Mouse (Mus musculus): ENCODE data around the gene Cdh26. TPM values are rescaled to one million over a fixed set of nuclear protein-coding genes. Genes with fewer than 3 reads are reported as not detected.

The Cdh26 gene
- polyA plus RNA-seq, 1 experiment, result not detected

DNA sequence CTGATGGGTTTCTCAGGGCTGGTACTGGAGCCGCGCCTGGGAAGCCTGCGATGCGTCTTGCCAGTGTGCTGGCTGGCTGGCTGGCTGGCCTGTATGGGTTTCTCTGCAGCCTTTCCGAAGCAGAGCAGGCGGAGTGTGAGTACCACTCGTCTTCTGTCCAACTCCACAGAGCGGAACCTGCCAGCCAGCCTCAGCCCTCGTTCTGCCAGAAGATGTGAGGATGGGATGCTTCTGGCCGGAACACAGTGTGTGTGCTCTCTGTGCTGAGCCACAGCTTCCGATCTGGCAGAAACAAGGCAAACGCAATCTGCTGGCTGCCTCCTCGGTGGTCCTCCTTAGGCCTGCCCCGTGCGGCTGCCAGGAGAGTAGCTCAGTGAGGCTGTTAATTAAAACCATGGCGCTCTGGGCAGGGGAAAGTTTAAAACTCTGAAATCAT lies 83.3 kb downstream of the Cdh26 start:
- TF ChIP-seq USF1 (IDR thresholded peaks at IDR 0.05; ENCODE audit: low read depth) (no peak), SRF (IDR thresholded peaks at IDR 0.05; ENCODE audit: control insufficient read depth, insufficient read length, low read depth) (no peak), MYOD1 (IDR thresholded peaks at IDR 0.05; ENCODE audit: control insufficient read depth in 1 of 3, insufficient read length in 2 of 3, low read depth in 2 of 3) (no peak), MAX (IDR thresholded peaks at IDR 0.05; ENCODE audit: low read depth) (no peak), TCF12 (IDR thresholded peaks at IDR 0.05; ENCODE audit: insufficient read depth, poor library complexity, severe bottlenecking) (no peak), E2F4 (IDR thresholded peaks at IDR 0.05; ENCODE audit: insufficient read depth) (no peak), POLR2A (IDR thresholded peaks at IDR 0.05; ENCODE audit: insufficient read length, low read depth) (no peak), TCF3 (IDR thresholded peaks at IDR 0.05; ENCODE audit: insufficient read length, low read depth) (no peak), CEBPB (IDR thresholded peaks at IDR 0.05; ENCODE audit: insufficient read depth, poor library complexity, severe bottlenecking) (no peak), POLR2AphosphoS2 (IDR thresholded peaks at IDR 0.05; ENCODE audit: insufficient read length, low read depth) (no peak)
- Histone ChIP-seq H3K27me3 (ENCODE audit: control insufficient read depth, insufficient read depth, insufficient read length) (no peaks in the 10 kb centered on the region), H3ac (ENCODE audit: control insufficient read depth, insufficient read length) (no peak overlapping the region), H3K4me3 (no peak overlapping the region), H3K36me3 (ENCODE audit: control insufficient read depth, insufficient read depth) (no peaks in the 10 kb centered on the region), H3K4me2 (ENCODE audit: low read depth) (no peak overlapping the region), H3K79me2 (ENCODE audit: control insufficient read depth, insufficient read depth) (no peaks in the 10 kb centered on the region)

DNA sequence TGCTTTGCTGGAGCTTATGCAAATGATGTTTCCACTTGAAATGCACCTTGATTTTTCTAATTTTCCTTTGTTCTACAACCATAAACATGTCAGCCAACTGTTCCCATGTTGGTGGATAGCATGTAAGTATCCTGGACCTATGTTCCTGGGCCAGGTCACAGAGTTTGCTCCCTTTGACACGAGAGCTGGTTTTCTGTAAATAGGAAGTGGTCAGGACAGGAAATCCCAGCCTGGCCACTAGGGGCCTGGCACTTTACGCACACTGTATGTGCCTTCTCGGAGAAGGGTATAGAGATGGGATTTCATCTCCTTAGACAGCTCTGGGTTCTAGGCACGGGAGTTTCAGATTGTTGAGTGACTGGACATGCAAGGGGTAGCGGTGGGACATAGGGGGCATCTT lies 86.1 kb downstream of the Cdh26 start:
- no peak overlapping the region for H3K4me3 ChIP-seq
- no peaks in the 10 kb centered on the region for H3K27me3 ChIP-seq (ENCODE audit: control insufficient read depth, insufficient read depth, insufficient read length)
- H3K79me2 ChIP-seq (ENCODE audit: control insufficient read depth, insufficient read depth), result no peaks in the 10 kb centered on the region
- no peak for TF ChIP-seq REST (IDR thresholded peaks at IDR 0.05; ENCODE audit: insufficient read depth, insufficient read length)
- no peak overlapping the region for H3K4me2 ChIP-seq (ENCODE audit: low read depth)
- no peaks in the 10 kb centered on the region for H3K36me3 ChIP-seq (ENCODE audit: control insufficient read depth, insufficient read depth)
- no peak overlapping the region for H3ac ChIP-seq (ENCODE audit: control insufficient read depth, insufficient read length)

DNA sequence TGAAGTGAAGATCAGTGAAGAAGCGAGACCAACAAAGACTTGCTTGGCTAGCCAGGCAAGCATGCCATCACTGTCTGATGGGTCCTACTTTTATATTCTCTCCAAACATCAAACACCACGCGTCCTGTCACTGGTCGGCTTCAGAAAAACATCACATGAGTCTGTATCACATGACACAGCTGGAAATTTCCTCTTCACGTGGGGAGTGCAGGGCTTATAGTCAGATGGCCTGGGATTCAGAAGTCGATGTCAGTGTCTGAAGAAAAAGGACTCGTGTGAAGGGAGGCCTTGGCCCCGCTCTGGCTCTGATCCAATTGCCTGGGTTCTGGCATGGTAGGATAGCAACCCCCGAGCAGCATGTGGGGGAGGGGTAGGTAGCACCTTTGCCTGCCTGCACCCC lies 86.6 kb downstream of the Cdh26 start:
- Histone ChIP-seq H3ac (ENCODE audit: control insufficient read depth, insufficient read length) (no peak overlapping the region), H3K4me3 (no peak overlapping the region), H3K4me2 (ENCODE audit: low read depth) (no peak overlapping the region), H3K27me3 (ENCODE audit: control insufficient read depth, insufficient read depth, insufficient read length) (no peaks in the 10 kb centered on the region), H3K79me2 (ENCODE audit: control insufficient read depth, insufficient read depth) (no peaks in the 10 kb centered on the region), H3K36me3 (ENCODE audit: control insufficient read depth, insufficient read depth) (no peaks in the 10 kb centered on the region)
- no peak for TF ChIP-seq CEBPB (IDR thresholded peaks at IDR 0.05; ENCODE audit: insufficient read depth, poor library complexity, severe bottlenecking)
- TF ChIP-seq POLR2A (IDR thresholded peaks at IDR 0.05; ENCODE audit: insufficient read length, low read depth), result no peak

DNA sequence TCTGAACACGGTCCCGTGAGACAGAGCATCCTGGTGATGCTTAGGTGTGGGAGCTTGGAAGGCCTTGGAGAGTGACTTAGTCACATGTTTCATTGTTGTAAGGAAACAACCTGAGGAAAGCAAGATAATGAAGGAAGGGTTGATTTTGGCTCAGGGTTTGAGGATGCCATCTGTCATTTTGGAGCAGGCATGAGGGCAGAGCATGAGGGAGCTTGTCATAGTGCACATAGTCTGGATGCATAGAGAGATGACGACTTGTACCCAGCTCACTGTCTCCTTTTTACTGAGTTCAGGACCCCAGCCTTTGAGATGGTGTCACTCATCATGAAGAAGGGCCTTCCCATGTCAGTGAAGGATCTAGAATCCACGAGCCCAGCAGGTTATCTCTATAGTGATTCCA lies 89.0 kb downstream of the Cdh26 start:
- no peak for TF ChIP-seq MYOD1 (IDR thresholded peaks at IDR 0.05; ENCODE audit: control insufficient read depth in 1 of 3, insufficient read length in 2 of 3, low read depth in 2 of 3)
- TF ChIP-seq MYOG (IDR thresholded peaks at IDR 0.05; ENCODE audit: control insufficient read depth in 1 of 3, insufficient read depth in 1 of 3, insufficient read length in 2 of 3, low read depth in 2 of 3), result no peak
- TF ChIP-seq USF1 (IDR thresholded peaks at IDR 0.05; ENCODE audit: low read depth), result no peak
- no peak for TF ChIP-seq POLR2A (IDR thresholded peaks at IDR 0.05; ENCODE audit: insufficient read length, low read depth)
- TF ChIP-seq TCF3 (IDR thresholded peaks at IDR 0.05; ENCODE audit: insufficient read length, low read depth), result no peak
- no peak for TF ChIP-seq MAX (IDR thresholded peaks at IDR 0.05; ENCODE audit: low read depth)
- TF ChIP-seq SRF (IDR thresholded peaks at IDR 0.05; ENCODE audit: control insufficient read depth, insufficient read length, low read depth), result no peak
- TF ChIP-seq REST (IDR thresholded peaks at IDR 0.05; ENCODE audit: insufficient read depth, insufficient read length), result no peak
- no peak for TF ChIP-seq POLR2AphosphoS2 (IDR thresholded peaks at IDR 0.05; ENCODE audit: insufficient read length, low read depth)
- TF ChIP-seq E2F4 (IDR thresholded peaks at IDR 0.05; ENCODE audit: insufficient read depth), result no peak
- no peak for TF ChIP-seq CEBPB (IDR thresholded peaks at IDR 0.05; ENCODE audit: insufficient read depth, poor library complexity, severe bottlenecking)
- no peak for TF ChIP-seq TCF12 (IDR thresholded peaks at IDR 0.05; ENCODE audit: insufficient read depth, poor library complexity, severe bottlenecking)
- no peak overlapping the region for H3K4me2 ChIP-seq (ENCODE audit: low read depth)

DNA sequence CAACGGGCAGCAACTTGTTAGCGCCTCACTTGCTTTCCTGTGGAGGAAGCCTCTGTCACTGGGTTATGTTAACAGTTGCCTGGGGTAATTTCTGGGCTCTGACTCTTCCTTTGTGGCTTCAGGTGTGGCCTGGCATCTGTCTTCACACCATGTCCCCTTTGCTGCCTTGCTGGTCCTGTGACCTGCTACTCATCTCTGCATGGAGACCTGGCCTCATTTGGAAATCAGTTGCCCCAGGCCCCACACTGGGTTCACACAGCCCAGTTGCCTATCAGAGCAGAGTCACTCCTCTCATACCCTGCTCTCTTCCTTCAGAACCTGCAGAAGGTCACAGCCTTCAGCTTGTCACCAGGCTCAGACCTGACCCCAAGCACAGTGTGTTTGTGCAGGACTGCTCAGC lies 89.9 kb downstream of the Cdh26 start:
- H3K27me3 ChIP-seq (ENCODE audit: control insufficient read depth, insufficient read depth, insufficient read length), result no peaks in the 10 kb centered on the region
- no peaks in the 10 kb centered on the region for H3K36me3 ChIP-seq (ENCODE audit: control insufficient read depth, insufficient read depth)
- TF ChIP-seq USF1 (IDR thresholded peaks at IDR 0.05; ENCODE audit: low read depth), result no peak
- no peak for TF ChIP-seq TCF12 (IDR thresholded peaks at IDR 0.05; ENCODE audit: insufficient read depth, poor library complexity, severe bottlenecking)
- TF ChIP-seq MAX (IDR thresholded peaks at IDR 0.05; ENCODE audit: low read depth), result no peak
- TF ChIP-seq MYOG (IDR thresholded peaks at IDR 0.05; ENCODE audit: control insufficient read depth in 1 of 3, insufficient read depth in 1 of 3, insufficient read length in 2 of 3, low read depth in 2 of 3), result no peak
- TF ChIP-seq MYOD1 (IDR thresholded peaks at IDR 0.05; ENCODE audit: control insufficient read depth in 1 of 3, insufficient read length in 2 of 3, low read depth in 2 of 3), result no peak
- no peak for TF ChIP-seq SRF (IDR thresholded peaks at IDR 0.05; ENCODE audit: control insufficient read depth, insufficient read length, low read depth)
- no peak for TF ChIP-seq REST (IDR thresholded peaks at IDR 0.05; ENCODE audit: insufficient read depth, insufficient read length)
- no peak for TF ChIP-seq POLR2AphosphoS2 (IDR thresholded peaks at IDR 0.05; ENCODE audit: insufficient read length, low read depth)
- H3ac ChIP-seq (ENCODE audit: control insufficient read depth, insufficient read length), result no peak overlapping the region
- H3K4me2 ChIP-seq (ENCODE audit: low read depth), result no peak overlapping the region
- no peaks in the 10 kb centered on the region for H3K79me2 ChIP-seq (ENCODE audit: control insufficient read depth, insufficient read depth)
- no peak overlapping the region for H3K4me3 ChIP-seq

More for the DNA sequence above, 89.0 kb downstream of the Cdh26 start:
- Histone ChIP-seq H3ac (ENCODE audit: control insufficient read depth, insufficient read length) (no peak overlapping the region), H3K27me3 (ENCODE audit: control insufficient read depth, insufficient read depth, insufficient read length) (no peaks in the 10 kb centered on the region), H3K36me3 (ENCODE audit: control insufficient read depth, insufficient read depth) (no peaks in the 10 kb centered on the region), H3K4me3 (no peak overlapping the region), H3K79me2 (ENCODE audit: control insufficient read depth, insufficient read depth) (no peaks in the 10 kb centered on the region)

Measured in myocyte (in vitro differentiated cells).